Mouse (Mus musculus) CD4-positive naive resting alpha-beta T cell, adult 76 days (primary cell): Measurements from ENCODE around the gene Gm20683. TPM values are rescaled to one million over a fixed set of nuclear protein-coding genes. Genes with fewer than 3 reads are reported as not detected.

Experiments
- total RNA-seq: library from RNA; stranded (reverse); gene quantifications from one replicate; pipeline ENCODE4 v1.2.4, GENCODE M21; 2023

Gm20683 gene
- 13.2 TPM for total RNA-seq

GRCm38 (mm10) chr17:25841117-25841880 is at the start of gene Gm20683:
Gene Gm20683, minus strand, starts transcription at chr17:25841763.

GRCm38 (mm10) chr17:25880196-25880910 is 38.8 kb upstream of the Gm20683 start, which contains the start of gene Wfikkn1:
Gene Wfikkn1, minus strand, starts transcription at chr17:25880858.

GRCm38 (mm10) chr17:25874721-25875170 is 33.2 kb upstream of the Gm20683 start, which contains the start of gene Mettl26:
Gene Mettl26, plus strand, starts transcription at chr17:25875074.

DNA sequence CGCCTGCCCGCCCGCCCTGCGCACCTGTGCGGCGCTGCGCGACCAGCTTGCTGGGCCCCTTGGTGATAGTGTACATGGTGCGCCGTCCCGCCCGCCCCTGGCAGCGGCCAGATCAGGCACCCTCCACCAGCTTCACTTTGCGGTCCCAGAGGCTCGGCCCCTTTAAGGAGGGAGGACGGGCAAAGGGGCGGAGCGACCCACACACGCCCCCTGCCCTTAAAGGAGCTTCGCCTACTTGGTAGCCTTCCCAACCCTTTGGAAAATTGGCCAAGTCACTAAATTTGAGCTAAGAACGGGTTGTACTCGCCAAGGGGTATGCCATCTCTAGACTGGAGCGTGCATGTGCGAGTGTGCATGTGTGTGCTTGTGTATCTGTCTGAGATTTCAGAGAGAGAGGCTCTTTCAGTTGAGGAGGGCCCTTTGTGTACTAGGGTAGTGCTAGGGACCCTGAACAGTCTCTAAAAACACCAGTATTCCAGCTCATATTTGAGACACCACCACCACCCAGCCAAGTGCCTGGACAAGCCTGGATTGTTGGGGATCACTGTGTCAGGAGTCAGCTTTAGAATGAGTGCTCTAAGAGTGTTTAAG is 27.1 kb upstream of the Gm20683 start, which contains the start of gene Mcrip2:
Gene Mcrip2, minus strand, starts transcription at position 164 of the 591 bp plus-strand sequence.

DNA sequence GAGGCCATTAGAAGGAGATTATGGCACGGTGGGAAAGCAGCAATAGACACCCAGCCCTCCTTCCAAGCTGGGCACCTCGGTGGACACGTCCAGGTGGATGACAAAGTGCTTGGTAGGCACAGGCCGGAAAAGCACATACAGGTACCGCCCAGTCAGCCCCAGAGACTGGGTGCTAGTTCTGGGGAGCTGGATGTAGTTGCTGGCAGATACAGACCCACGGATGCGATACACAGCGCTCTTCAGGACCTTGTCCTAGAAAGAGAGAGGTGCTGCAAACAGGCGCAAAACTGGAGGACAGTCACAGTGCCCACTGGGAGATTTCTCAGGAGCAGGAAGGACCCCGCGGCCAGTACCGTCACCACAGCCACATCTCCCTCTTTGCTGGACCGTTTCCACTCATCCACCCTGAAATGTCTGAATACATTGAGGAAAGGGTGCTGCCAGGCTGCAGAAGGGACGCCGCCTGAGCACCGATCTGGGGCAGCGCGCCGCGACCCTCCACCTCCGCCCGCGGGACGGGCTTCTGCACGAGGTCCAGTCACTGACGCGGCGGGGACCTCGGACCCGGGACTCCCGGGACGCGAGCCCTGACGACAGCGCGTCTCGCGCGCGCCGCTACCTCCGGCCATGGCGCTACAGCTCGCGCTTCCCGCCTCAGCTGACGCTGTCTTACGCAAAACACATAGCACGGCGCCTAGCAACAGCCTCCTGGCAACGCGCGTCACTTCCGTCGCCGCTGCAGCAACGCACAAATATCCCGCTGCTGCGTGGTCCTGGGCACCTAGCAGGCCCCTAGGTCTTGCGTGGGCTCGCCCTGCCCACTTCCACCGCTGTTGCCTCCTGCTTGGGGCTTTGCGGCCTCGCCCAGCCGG is 19.5 kb upstream of the Gm20683 start, which contains the start of gene Wdr90:
Gene Wdr90, minus strand, starts transcription at position 670 of the 872 bp plus-strand sequence.

DNA sequence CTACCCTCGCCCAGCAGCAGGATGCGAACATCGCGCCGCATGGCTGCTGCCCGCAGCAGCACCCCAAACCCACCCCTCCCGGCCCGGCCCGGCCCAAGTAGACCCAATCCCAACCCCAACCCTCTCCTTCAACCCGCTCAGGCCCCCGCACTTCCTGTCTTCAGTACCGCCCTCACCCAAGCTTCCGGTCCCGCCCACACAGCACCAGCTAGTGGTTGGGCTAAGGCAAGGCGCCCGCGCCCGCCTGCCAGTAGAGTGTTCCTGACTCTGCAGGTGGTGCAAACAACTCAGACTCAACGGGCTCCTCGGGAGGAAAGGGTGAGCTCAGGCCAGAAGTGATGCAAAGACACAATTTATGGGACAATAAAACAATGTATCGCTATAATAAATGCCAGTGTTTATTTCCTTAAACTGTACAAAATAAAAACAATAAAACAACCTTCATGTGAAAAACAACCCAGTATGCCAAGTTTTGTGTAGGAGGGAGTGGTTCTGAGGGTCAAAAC is 2.9 kb upstream of the Gm20683 start, which contains the start of gene Rhot2:
Gene Rhot2, minus strand, starts transcription at position 456 of the 506 bp plus-strand sequence.

DNA sequence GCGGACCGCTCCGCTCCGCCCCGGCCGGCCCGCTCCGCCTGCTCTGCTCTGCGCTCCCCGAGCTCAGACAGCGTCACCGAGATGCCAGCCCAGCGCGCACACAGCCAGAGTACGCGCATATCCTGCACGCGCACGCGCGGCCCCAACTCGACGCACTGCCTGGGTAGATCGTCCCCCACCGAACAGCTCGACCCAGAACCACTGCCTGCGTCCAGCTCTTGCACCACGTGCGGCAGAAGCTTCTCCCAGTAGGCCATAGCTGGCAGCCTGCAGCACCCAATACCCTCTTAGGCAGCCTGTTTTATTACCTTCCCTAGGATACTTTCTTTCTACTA is 4.5 kb downstream of the Gm20683 start, which contains the start of gene Rhbdl1:
Gene Rhbdl1, minus strand, starts transcription at position 220 of the 335 bp plus-strand sequence.

GRCm38 (mm10) chr17:25833291-25833663 is 8.3 kb downstream of the Gm20683 start, which contains the start of gene Stub1:
Gene Stub1, minus strand, starts transcription at chr17:25833404.

GRCm38 (mm10) chr17:25828712-25829557 is 12.6 kb downstream of the Gm20683 start, which contains the start of gene Jmjd8:
Gene Jmjd8, plus strand, starts transcription at chr17:25828867.

GRCm38 (mm10) chr17:25823452-25823851 is 18.1 kb downstream of the Gm20683 start, which contains the start of gene Wdr24:
Gene Wdr24, plus strand, starts transcription at chr17:25823627.

GRCm38 (mm10) chr17:25808789-25809605 is 32.6 kb downstream of the Gm20683 start, which contains the start of gene Fbxl16:
Gene Fbxl16, plus strand, starts transcription at chr17:25809085.

GRCm38 (mm10) chr17:25796951-25797369 is 44.6 kb downstream of the Gm20683 start, which contains the start of gene Metrn:
Gene Metrn, minus strand, starts transcription at chr17:25797136.

DNA sequence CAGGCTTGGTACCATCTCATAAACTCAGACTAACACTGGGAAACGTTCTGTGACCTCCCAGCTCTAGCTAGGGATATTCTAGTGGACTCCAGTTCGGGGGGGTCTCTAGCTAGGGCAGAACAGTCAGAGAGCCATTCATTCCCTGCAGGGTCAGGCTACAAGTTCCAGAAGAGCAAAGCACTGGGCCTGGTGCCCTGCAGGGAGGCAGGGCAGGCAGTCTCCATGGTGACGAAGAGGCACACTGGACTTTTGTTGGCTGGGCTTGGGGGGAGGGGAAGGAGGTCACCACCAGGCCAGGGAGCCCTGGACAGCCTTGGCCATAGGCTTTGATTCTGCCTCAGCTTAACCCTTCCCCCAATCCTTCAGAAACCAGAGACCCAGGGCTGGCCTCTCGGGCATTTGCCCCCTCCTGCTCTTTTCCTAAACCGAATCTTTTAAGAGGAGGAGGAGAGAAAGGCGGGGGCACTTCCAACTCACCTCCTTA is 45.9 kb downstream of the Gm20683 start, which contains the start of gene AC134908.4:
Gene AC134908.4, minus strand, starts transcription at position 51 of the 484 bp plus-strand sequence.

GRCm38 (mm10) chr17:25792615-25793014 is 48.9 kb downstream of the Gm20683 start, which contains the start of gene Fam173a:
Gene Fam173a, minus strand, starts transcription at chr17:25792901.

GRCm38 (mm10) chr17:25786280-25786679 is 55.3 kb downstream of the Gm20683 start, which contains the start of gene Ccdc78:
Gene Ccdc78, plus strand, starts transcription at chr17:25786580.

DNA sequence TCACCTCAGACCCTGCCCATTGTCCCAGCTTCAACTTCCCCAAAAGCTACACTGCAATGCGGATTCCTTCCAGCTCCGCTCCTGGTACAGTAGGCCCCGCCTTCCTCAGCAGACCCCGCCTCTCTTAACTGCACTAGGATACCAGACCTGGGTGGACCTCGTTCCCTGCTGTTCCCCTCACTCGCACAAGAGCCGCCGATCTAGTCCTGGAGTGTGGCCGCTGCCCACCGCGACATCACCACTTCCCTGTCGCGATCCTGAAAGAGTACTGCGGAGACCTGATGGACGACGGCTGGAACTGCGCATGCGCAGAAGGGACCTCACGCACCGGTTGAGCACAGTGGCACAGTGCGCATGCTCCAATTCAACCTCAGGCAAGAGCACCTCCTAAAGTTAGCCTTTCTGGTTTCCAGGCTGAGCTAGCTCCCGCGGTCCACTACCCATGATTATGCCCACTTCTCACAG is 56.2 kb downstream of the Gm20683 start, which contains the start of gene Haghl:
Gene Haghl, minus strand, starts transcription at position 393 of the 465 bp plus-strand sequence.

